Mouse (Mus musculus) CH12F3 (cell line): Measurements from ENCODE around the gene Proser2.
"Not testable (repeated sequence)": the region's sequence is repeated elsewhere in the genome, so short reads cannot be mapped to it uniquely, and the experiment has no call there.

Experiments used
- in situ Hi-C: fragments of 300-500 bp; cut with MboI; formaldehyde crosslinking; loops from 2 replicates; pipeline ENCODE4 v1.14.3; 2020; ENCODE audit warnings: low sequenced_read_pairs

Proser2 gene

GRCm38 (mm10) chr2:6133871-6134270 lies 3.9 kb upstream of the Proser2 start:
- in situ Hi-C loops: no loop called here

GRCm38 (mm10) chr2:6128881-6129280 lies 1.1 kb downstream of the Proser2 start:
- in situ Hi-C loops: no loop called here

GRCm38 (mm10) chr2:6128136-6128805 lies 1.7 kb downstream of the Proser2 start:
- in situ Hi-C loops: no loop called here

- in situ Hi-C loops: no loop called here
Observed at GRCm38 (mm10) chr2:6123046-6123445, 7.0 kb downstream of the Proser2 start.

- in situ Hi-C loops: no loop called here
Observed at GRCm38 (mm10) chr2:6121091-6121490, 8.9 kb downstream of the Proser2 start.

- in situ Hi-C loops: no loop called here
Observed at GRCm38 (mm10) chr2:6118246-6118645, 11.8 kb downstream of the Proser2 start.

- in situ Hi-C loops: no loop called here
Observed at GRCm38 (mm10) chr2:6113792-6114191, 16.2 kb downstream of the Proser2 start.

- in situ Hi-C loops: no loop called here
Observed at GRCm38 (mm10) chr2:6112619-6113018, 17.4 kb downstream of the Proser2 start.

- in situ Hi-C loops: no loop called here
Observed at GRCm38 (mm10) chr2:6105437-6105836, 24.6 kb downstream of the Proser2 start.

GRCm38 (mm10) chr2:6100755-6101154 lies 29.3 kb downstream of the Proser2 start:
- in situ Hi-C loops: no loop called here

GRCm38 (mm10) chr2:6100027-6100749 lies 29.8 kb downstream of the Proser2 start:
- in situ Hi-C loops: no loop called here

- in situ Hi-C loops: no loop called here
Observed at GRCm38 (mm10) chr2:6099443-6099842, 30.6 kb downstream of the Proser2 start.

GRCm38 (mm10) chr2:6098924-6099323 lies 31.1 kb downstream of the Proser2 start:
- in situ Hi-C loops: no loop called here

GRCm38 (mm10) chr2:6097113-6097716 lies 32.8 kb downstream of the Proser2 start:
- in situ Hi-C loops: no loop called here

GRCm38 (mm10) chr2:6089941-6090340 lies 40.1 kb downstream of the Proser2 start:
- in situ Hi-C loops: not testable (repeated sequence)

GRCm38 (mm10) chr2:6087151-6087550 lies 42.9 kb downstream of the Proser2 start:
- in situ Hi-C loops: no loop called here

GRCm38 (mm10) chr2:6085622-6086530 lies 44.1 kb downstream of the Proser2 start:
- in situ Hi-C loops: no loop called here

- in situ Hi-C loops: no loop called here
Observed at GRCm38 (mm10) chr2:6083696-6084095, 46.3 kb downstream of the Proser2 start.

GRCm38 (mm10) chr2:6082615-6083014 lies 47.4 kb downstream of the Proser2 start:
- in situ Hi-C loops: no loop called here

GRCm38 (mm10) chr2:6081108-6081507 lies 48.9 kb downstream of the Proser2 start:
- in situ Hi-C loops: no loop called here

- in situ Hi-C loops: no loop called here
Observed at GRCm38 (mm10) chr2:6080037-6080436, 50.0 kb downstream of the Proser2 start.
